Mouse (Mus musculus): ENCODE measurements around the gene Fam3c.

DNA sequence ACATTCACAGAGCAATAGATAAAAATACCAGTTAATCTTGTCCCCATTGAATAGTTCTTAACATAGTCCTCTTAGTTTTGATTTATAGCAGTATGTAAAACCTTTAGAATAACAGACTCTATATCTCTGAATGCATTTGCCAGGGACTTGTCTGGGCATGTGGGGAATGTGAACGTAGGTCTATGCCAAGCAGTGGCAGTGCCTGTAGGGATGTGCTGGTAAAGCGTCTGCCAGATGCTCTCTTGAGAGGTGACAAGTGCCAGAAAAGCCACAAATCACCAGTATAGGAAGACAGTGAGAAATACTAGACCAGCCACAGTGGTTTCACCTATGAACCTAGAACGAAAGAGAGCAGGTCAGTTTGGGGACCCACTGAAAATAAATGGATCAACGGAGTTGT is 93.5 kb downstream of the Fam3c start:
- TF ChIP-seq POLR2A (IDR thresholded peaks at IDR 0.05; ENCODE audit: borderline replicate concordance, low read depth, low read length) (no peak), CTCF (IDR thresholded peaks at IDR 0.05; ENCODE audit: low read depth, low read length) (no peak)

All from bone marrow macrophage, adult 2 months (primary cell).